Mouse (Mus musculus): ENCODE results near the gene Eya4. TPM values are rescaled to one million over a fixed set of nuclear protein-coding genes. Genes with fewer than 3 reads are reported as not detected.
A peak's percentile ranks its signal among the peaks of the same experiment; 100 is the strongest.

The Eya4 gene
- polyA plus RNA-seq, 1 experiment from 2014 or later = 10.7 TPM

GRCm38 (mm10) chr10:23230863-23231262 lies 119.7 kb downstream of the Eya4 start:
- H3K9me3 ChIP-seq = no peaks in the 10 kb centered on the region
- H3K36me3 ChIP-seq = no peaks in the 10 kb centered on the region
- no peak overlapping the region for H3K9ac ChIP-seq (replicated peaks)
- 79% methylated on average over 5 of the region's 5 CpGs for WGBS
- no peak overlapping the region for H3K4me2 ChIP-seq
- no peak for ATAC-seq (ENCODE audit: insufficient number of reproducible peaks, insufficient read depth, low FRiP score, low TSS enrichment, low read depth)
- H3K27me3 ChIP-seq = no peaks in the 10 kb centered on the region
- peaks cover 2% of the 10 kb centered on the region for H3K4me1 ChIP-seq (replicated peaks)
- no peak overlapping the region for H3K4me3 ChIP-seq (replicated peaks)
- no peak overlapping the region for H3K27ac ChIP-seq

GRCm38 (mm10) chr10:23223336-23223735 lies 127.2 kb downstream of the Eya4 start:
- 85% methylated on average over 5 of the region's 5 CpGs for WGBS
- no peak for ATAC-seq (ENCODE audit: insufficient number of reproducible peaks, insufficient read depth, low FRiP score, low TSS enrichment, low read depth)
- H3K27me3 ChIP-seq = no peaks in the 10 kb centered on the region
- no peaks in the 10 kb centered on the region for H3K9me3 ChIP-seq
- no peak overlapping the region for H3K4me3 ChIP-seq (replicated peaks)
- H3K36me3 ChIP-seq = no peaks in the 10 kb centered on the region
- H3K4me1 ChIP-seq (replicated peaks) = no peaks in the 10 kb centered on the region
- H3K4me2 ChIP-seq = no peak overlapping the region
- no peak overlapping the region for H3K27ac ChIP-seq
- H3K9ac ChIP-seq (replicated peaks) = no peak overlapping the region

- no peak overlapping the region for H3K9ac ChIP-seq (replicated peaks)
- H3K4me1 ChIP-seq (replicated peaks) = 0 out of 2 replicates have a peak, but pooled peaks cover 2% of the 10 kb centered on the region
- H3K27ac ChIP-seq = no peak overlapping the region
- no peaks in the 10 kb centered on the region for H3K9me3 ChIP-seq
- ATAC-seq (ENCODE audit: insufficient number of reproducible peaks, insufficient read depth, low FRiP score, low TSS enrichment, low read depth) = no peak
- WGBS = 53% methylated on average over 3 of the region's 3 CpGs
- no peak overlapping the region for H3K4me3 ChIP-seq (replicated peaks)
- no peaks in the 10 kb centered on the region for H3K27me3 ChIP-seq
- H3K4me2 ChIP-seq = no peak overlapping the region
- no peaks in the 10 kb centered on the region for H3K36me3 ChIP-seq
Measured at GRCm38 (mm10) chr10:23220432-23220831, 130.2 kb downstream of the Eya4 start.

GRCm38 (mm10) chr10:23216815-23217214 lies 133.8 kb downstream of the Eya4 start:
- 0 out of 2 replicates have a peak, but pooled peaks cover 2% of the 10 kb centered on the region for H3K4me1 ChIP-seq (replicated peaks)
- H3K36me3 ChIP-seq = no peaks in the 10 kb centered on the region
- 50% methylated on average over 4 of the region's 4 CpGs for WGBS
- H3K27ac ChIP-seq = no peak overlapping the region
- no peak overlapping the region for H3K9ac ChIP-seq (replicated peaks)
- H3K4me2 ChIP-seq = no peak overlapping the region
- H3K27me3 ChIP-seq = no peaks in the 10 kb centered on the region
- ATAC-seq (ENCODE audit: insufficient number of reproducible peaks, insufficient read depth, low FRiP score, low TSS enrichment, low read depth) = no peak
- H3K4me3 ChIP-seq (replicated peaks) = no peak overlapping the region
- no peaks in the 10 kb centered on the region for H3K9me3 ChIP-seq

- ATAC-seq (ENCODE audit: insufficient number of reproducible peaks, insufficient read depth, low FRiP score, low TSS enrichment, low read depth) = no peak
- H3K9ac ChIP-seq (replicated peaks) = no peak overlapping the region
- H3K4me3 ChIP-seq (replicated peaks) = no peak overlapping the region
- peaks cover 7% of the 10 kb centered on the region for H3K4me1 ChIP-seq (replicated peaks)
- 76% methylated on average over 2 of the region's 2 CpGs for WGBS
- no peak overlapping the region for H3K4me2 ChIP-seq
- H3K9me3 ChIP-seq = no peaks in the 10 kb centered on the region
- H3K36me3 ChIP-seq = no peaks in the 10 kb centered on the region
- no peaks in the 10 kb centered on the region for H3K27me3 ChIP-seq
- H3K27ac ChIP-seq = no peak overlapping the region
Measured at GRCm38 (mm10) chr10:23211381-23211780, 139.2 kb downstream of the Eya4 start.

GRCm38 (mm10) chr10:23203885-23204284 lies 146.7 kb downstream of the Eya4 start:
- ATAC-seq (ENCODE audit: insufficient number of reproducible peaks, insufficient read depth, low FRiP score, low TSS enrichment, low read depth) = no peak

GRCm38 (mm10) chr10:23203144-23203838 lies 147.3 kb downstream of the Eya4 start:
- H3K9ac ChIP-seq (replicated peaks) = no peak overlapping the region
- no peak for ATAC-seq (ENCODE audit: insufficient number of reproducible peaks, insufficient read depth, low FRiP score, low TSS enrichment, low read depth)
- H3K4me2 ChIP-seq = no peak overlapping the region
- 43% methylated on average over 10 of the region's 10 CpGs for WGBS
- no peaks in the 10 kb centered on the region for H3K9me3 ChIP-seq
- no peak overlapping the region for H3K4me3 ChIP-seq (replicated peaks)
- H3K4me1 ChIP-seq (replicated peaks) = peaks cover 5% of the 10 kb centered on the region
- no peaks in the 10 kb centered on the region for H3K27me3 ChIP-seq
- no peaks in the 10 kb centered on the region for H3K36me3 ChIP-seq
- H3K27ac ChIP-seq = no peak overlapping the region

More at GRCm38 (mm10) chr10:23203885-23204284, 146.7 kb downstream of the Eya4 start:
- H3K4me1 ChIP-seq (replicated peaks) = peaks cover 5% of the 10 kb centered on the region
- H3K27ac ChIP-seq = no peak overlapping the region
- no peaks in the 10 kb centered on the region for H3K36me3 ChIP-seq
- H3K9ac ChIP-seq (replicated peaks) = no peak overlapping the region
- no peak overlapping the region for H3K4me3 ChIP-seq (replicated peaks)
- H3K4me2 ChIP-seq = no peak overlapping the region
- 47% methylated on average over 4 of the region's 4 CpGs for WGBS
- no peaks in the 10 kb centered on the region for H3K27me3 ChIP-seq
- H3K9me3 ChIP-seq = no peaks in the 10 kb centered on the region

- Histone ChIP-seq H3K4me1 (replicated peaks) (peaks cover 5% of the 10 kb centered on the region), H3K9me3 (no peaks in the 10 kb centered on the region), H3K27ac (no peak overlapping the region), H3K4me3 (replicated peaks) (no peak overlapping the region), H3K36me3 (no peaks in the 10 kb centered on the region), H3K9ac (replicated peaks) (no peak overlapping the region), H3K27me3 (no peaks in the 10 kb centered on the region), H3K4me2 (no peak overlapping the region)
- no peak for ATAC-seq (ENCODE audit: insufficient number of reproducible peaks, insufficient read depth, low FRiP score, low TSS enrichment, low read depth)
- 92% methylated on average over 4 of the region's 4 CpGs for WGBS
Measured at GRCm38 (mm10) chr10:23202591-23202990, 148.0 kb downstream of the Eya4 start.

GRCm38 (mm10) chr10:23198251-23198650 lies 152.3 kb downstream of the Eya4 start:
- Histone ChIP-seq H3K4me2 (no peak overlapping the region), H3K27me3 (no peaks in the 10 kb centered on the region), H3K9me3 (no peaks in the 10 kb centered on the region), H3K27ac (no peak overlapping the region), H3K4me3 (replicated peaks) (no peak overlapping the region), H3K36me3 (no peaks in the 10 kb centered on the region), H3K4me1 (replicated peaks) (peaks cover 14% of the 10 kb centered on the region), H3K9ac (replicated peaks) (no peak overlapping the region)
- 78% methylated on average over 5 of the region's 5 CpGs for WGBS
- no peak for ATAC-seq (ENCODE audit: insufficient number of reproducible peaks, insufficient read depth, low FRiP score, low TSS enrichment, low read depth)

GRCm38 (mm10) chr10:23196336-23196735 lies 154.2 kb downstream of the Eya4 start:
- ATAC-seq (ENCODE audit: insufficient number of reproducible peaks, insufficient read depth, low FRiP score, low TSS enrichment, low read depth) = no peak

GRCm38 (mm10) chr10:23195337-23195736 lies 155.2 kb downstream of the Eya4 start:
- Histone ChIP-seq H3K27me3 (no peaks in the 10 kb centered on the region), H3K4me1 (replicated peaks) (peaks cover 21% of the 10 kb centered on the region), H3K36me3 (no peaks in the 10 kb centered on the region), H3K9me3 (no peaks in the 10 kb centered on the region), H3K4me2 (no peak overlapping the region), H3K27ac (0 out of 2 replicates have a peak overlapping the region, but pooled peaks have one; percentile 23), H3K9ac (replicated peaks) (no peak overlapping the region), H3K4me3 (replicated peaks) (no peak overlapping the region)
- 52% methylated on average over 2 of the region's 2 CpGs for WGBS
- ATAC-seq (ENCODE audit: insufficient number of reproducible peaks, insufficient read depth, low FRiP score, low TSS enrichment, low read depth) = peak; percentile 78; the same call in 1 of the 2 replicates

More at GRCm38 (mm10) chr10:23196336-23196735, 154.2 kb downstream of the Eya4 start:
- 89% methylated on average over 4 of the region's 4 CpGs for WGBS
- Histone ChIP-seq H3K27me3 (no peaks in the 10 kb centered on the region), H3K9ac (replicated peaks) (no peak overlapping the region), H3K4me1 (replicated peaks) (peaks cover 16% of the 10 kb centered on the region), H3K4me3 (replicated peaks) (no peak overlapping the region), H3K27ac (no peak overlapping the region), H3K4me2 (no peak overlapping the region), H3K9me3 (no peaks in the 10 kb centered on the region), H3K36me3 (no peaks in the 10 kb centered on the region)

- no peaks in the 10 kb centered on the region for H3K27me3 ChIP-seq
- no peak overlapping the region for H3K9ac ChIP-seq (replicated peaks)
- H3K36me3 ChIP-seq = no peaks in the 10 kb centered on the region
- no peak overlapping the region for H3K4me2 ChIP-seq
- no peak overlapping the region for H3K4me3 ChIP-seq (replicated peaks)
- peaks cover 19% of the 10 kb centered on the region for H3K4me1 ChIP-seq (replicated peaks)
- 60% methylated on average over 10 of the region's 10 CpGs for WGBS
- no peak for ATAC-seq (ENCODE audit: insufficient number of reproducible peaks, insufficient read depth, low FRiP score, low TSS enrichment, low read depth)
- no peaks in the 10 kb centered on the region for H3K9me3 ChIP-seq
- H3K27ac ChIP-seq = no peak overlapping the region
Measured at GRCm38 (mm10) chr10:23189836-23190235, 160.8 kb downstream of the Eya4 start.
